Mouse (Mus musculus): ENCODE results near the gene Kctd2. TPM values are rescaled to one million over a fixed set of nuclear protein-coding genes. Genes with fewer than 3 reads are reported as not detected.
A peak's percentile ranks its signal among the peaks of the same experiment; 100 is the strongest.
"Not testable (repeated sequence)": the region's sequence is repeated elsewhere in the genome, so short reads cannot be mapped to it uniquely, and the experiment has no call there.

Gene Kctd2
- total RNA-seq, 1 experiment, result 14.0 TPM

GRCm38 (mm10) chr11:115382891-115383290 lies 37.0 kb upstream of the Kctd2 start:
- Histone ChIP-seq H3K27ac (ENCODE audit: insufficient read depth, low read depth, low read length, poor library complexity, severe bottlenecking) (no peak overlapping the region), H3K9me3 (ENCODE audit: control insufficient read depth, insufficient read depth, low read depth, low read length) (no peaks in the 10 kb centered on the region), H3K9ac (ENCODE audit: insufficient read depth, low read depth, low read length, poor library complexity, severe bottlenecking) (no peak overlapping the region), H3K4me1 (ENCODE audit: control insufficient read depth in 2 of 2, insufficient read depth in 2 of 2, low read length in 2 of 2, poor library complexity in 1 of 2) (peaks cover 0 to 19% of the 10 kb centered on the region in 2 experiments; a peak in 2 of 4 replicates), H3K36me3 (ENCODE audit: control insufficient read depth, insufficient read depth, low read length, poor library complexity, severe bottlenecking) (no peaks in the 10 kb centered on the region), H3K4me3 (ENCODE audit: insufficient read depth in 1 of 2, low read depth in 1 of 2, low read length in 2 of 2, poor library complexity in 1 of 2, severe bottlenecking in 1 of 2) (peak overlapping the region in 1 of 2 experiments; percentile 89; a peak in 1 of 4 replicates)
- no peak for TF ChIP-seq HCFC1 (IDR thresholded peaks at IDR 0.05; ENCODE audit: borderline replicate concordance, insufficient read depth, low read length)
- TF ChIP-seq CHD2 (IDR thresholded peaks at IDR 0.05; ENCODE audit: low read depth, low read length), result no peak
- no peak for TF ChIP-seq ZC3H11A (IDR thresholded peaks at IDR 0.05; ENCODE audit: borderline replicate concordance, low read depth, low read length)
- no peak for TF ChIP-seq MAFK (IDR thresholded peaks at IDR 0.05; ENCODE audit: insufficient read depth, low read depth, low read length)
- no peak for TF ChIP-seq ZNF384 (IDR thresholded peaks at IDR 0.05; ENCODE audit: low read depth, low read length)
- DNase-seq (ENCODE audit: low read depth, low spot score), result no peak
- in situ Hi-C loops (cut with MboI; ENCODE audit: low sequenced_read_pairs in 2 of 2, unreplicated experiment in 2 of 2), result no loop called here

- TF ChIP-seq HCFC1 (IDR thresholded peaks at IDR 0.05; ENCODE audit: borderline replicate concordance, insufficient read depth, low read length) (no peak), CHD2 (IDR thresholded peaks at IDR 0.05; ENCODE audit: low read depth, low read length) (no peak), ZC3H11A (IDR thresholded peaks at IDR 0.05; ENCODE audit: borderline replicate concordance, low read depth, low read length) (no peak), MAFK (IDR thresholded peaks at IDR 0.05; ENCODE audit: insufficient read depth, low read depth, low read length) (no peak), ZNF384 (IDR thresholded peaks at IDR 0.05; ENCODE audit: low read depth, low read length) (no peak)
- no peak overlapping the region for H3K4me3 ChIP-seq (ENCODE audit: insufficient read depth in 1 of 2, low read depth in 1 of 2, low read length in 2 of 2, poor library complexity in 1 of 2, severe bottlenecking in 1 of 2)
- H3K9me3 ChIP-seq (ENCODE audit: control insufficient read depth, insufficient read depth, low read depth, low read length), result no peaks in the 10 kb centered on the region
- no peaks in the 10 kb centered on the region for H3K36me3 ChIP-seq (ENCODE audit: control insufficient read depth, insufficient read depth, low read length, poor library complexity, severe bottlenecking)
- peaks cover 0 to 19% of the 10 kb centered on the region in 2 experiments; a peak in 2 of 4 replicates for H3K4me1 ChIP-seq (ENCODE audit: control insufficient read depth in 2 of 2, insufficient read depth in 2 of 2, low read length in 2 of 2, poor library complexity in 1 of 2)
- in situ Hi-C loops (cut with MboI; ENCODE audit: low sequenced_read_pairs in 2 of 2, unreplicated experiment in 2 of 2), result no loop called here
- DNase-seq (ENCODE audit: low read depth, low spot score), result no peak
- H3K27ac ChIP-seq (ENCODE audit: insufficient read depth, low read depth, low read length, poor library complexity, severe bottlenecking), result no peak overlapping the region; the same call in 1 of the 2 replicates
- no peak overlapping the region for H3K9ac ChIP-seq (ENCODE audit: insufficient read depth, low read depth, low read length, poor library complexity, severe bottlenecking)
Measured at GRCm38 (mm10) chr11:115383701-115384474, 36.0 kb upstream of the Kctd2 start.

GRCm38 (mm10) chr11:115384587-115384986 lies 35.3 kb upstream of the Kctd2 start:
- in situ Hi-C loops (cut with MboI; ENCODE audit: low sequenced_read_pairs in 2 of 2, unreplicated experiment in 2 of 2), result no loop called here
- no peak for DNase-seq (ENCODE audit: low read depth, low spot score)
- TF ChIP-seq HCFC1 (IDR thresholded peaks at IDR 0.05; ENCODE audit: borderline replicate concordance, insufficient read depth, low read length) (no peak), ZNF384 (IDR thresholded peaks at IDR 0.05; ENCODE audit: low read depth, low read length) (no peak), ZC3H11A (IDR thresholded peaks at IDR 0.05; ENCODE audit: borderline replicate concordance, low read depth, low read length) (no peak), CHD2 (IDR thresholded peaks at IDR 0.05; ENCODE audit: low read depth, low read length) (no peak), MAFK (IDR thresholded peaks at IDR 0.05; ENCODE audit: insufficient read depth, low read depth, low read length) (no peak)
- Histone ChIP-seq H3K9ac (ENCODE audit: insufficient read depth, low read depth, low read length, poor library complexity, severe bottlenecking) (no peak overlapping the region), H3K9me3 (ENCODE audit: control insufficient read depth, insufficient read depth, low read depth, low read length) (no peaks in the 10 kb centered on the region), H3K4me1 (ENCODE audit: control insufficient read depth in 2 of 2, insufficient read depth in 2 of 2, low read length in 2 of 2, poor library complexity in 1 of 2) (peaks cover 0 to 19% of the 10 kb centered on the region in 2 experiments; a peak in 2 of 4 replicates), H3K4me3 (ENCODE audit: insufficient read depth in 1 of 2, low read depth in 1 of 2, low read length in 2 of 2, poor library complexity in 1 of 2, severe bottlenecking in 1 of 2) (no peak overlapping the region), H3K36me3 (ENCODE audit: control insufficient read depth, insufficient read depth, low read length, poor library complexity, severe bottlenecking) (no peaks in the 10 kb centered on the region), H3K27ac (ENCODE audit: insufficient read depth, low read depth, low read length, poor library complexity, severe bottlenecking) (no peak overlapping the region)

- H3K4me3 ChIP-seq (ENCODE audit: insufficient read depth in 1 of 2, low read depth in 1 of 2, low read length in 2 of 2, poor library complexity in 1 of 2, severe bottlenecking in 1 of 2); DNase-seq (ENCODE audit: low read depth, low spot score); in situ Hi-C loops (cut with MboI; ENCODE audit: low sequenced_read_pairs in 2 of 2, unreplicated experiment in 2 of 2); H3K9ac ChIP-seq (ENCODE audit: insufficient read depth, low read depth, low read length, poor library complexity, severe bottlenecking); H3K36me3 ChIP-seq (ENCODE audit: control insufficient read depth, insufficient read depth, low read length, poor library complexity, severe bottlenecking); H3K27ac ChIP-seq (ENCODE audit: insufficient read depth, low read depth, low read length, poor library complexity, severe bottlenecking); H3K9me3 ChIP-seq (ENCODE audit: control insufficient read depth, insufficient read depth, low read depth, low read length): not testable (repeated sequence)
- H3K4me1 ChIP-seq (ENCODE audit: control insufficient read depth in 2 of 2, insufficient read depth in 2 of 2, low read length in 2 of 2, poor library complexity in 1 of 2), result peaks cover 0 to 19% of the 10 kb centered on the region in 2 experiments; a peak in 2 of 4 replicates
Measured at GRCm38 (mm10) chr11:115386859-115387258, 33.1 kb upstream of the Kctd2 start.

All from ES-E14 (cell line).